Mouse (Mus musculus) neutrophil, adult 83 days (primary cell): ENCODE data around the gene Gdpd4. TPM values are rescaled to one million over a fixed set of nuclear protein-coding genes. Genes with fewer than 3 reads are reported as not detected.

Experiments used
- total RNA-seq, 2 experiments: library from RNA; stranded (reverse); gene quantifications; one replicate each; pipeline ENCODE4 v1.2.4; 2023

Gene Gdpd4
- total RNA-seq = not detected

DNA sequence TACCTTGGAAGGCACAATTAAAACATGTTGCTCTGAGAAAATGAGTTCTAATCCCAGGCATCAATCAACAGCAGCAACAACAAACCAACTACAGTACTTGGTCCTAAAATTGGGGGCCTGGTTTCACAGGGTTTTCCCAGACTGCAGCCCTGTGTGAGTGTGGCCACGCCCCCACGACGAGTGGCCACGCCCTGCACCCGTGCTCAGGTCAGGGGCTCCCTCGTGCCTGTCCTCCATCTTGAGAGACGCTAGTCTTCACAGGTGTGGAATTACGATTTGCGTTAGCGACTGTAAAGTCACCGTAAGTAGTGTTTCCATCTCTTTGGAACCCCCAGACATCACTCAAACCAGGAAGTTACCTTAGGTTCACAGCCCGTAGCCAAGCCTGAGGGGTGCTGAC is at the start of gene Gdpd4:
Gene Gdpd4 (plus strand): TSS at position 214 of the 400 bp plus-strand sequence.

Other genes with a start within 250 kb of the Gdpd4 start
- gene Clns1a, start 223.3 kb upstream of the Gdpd4 start, total RNA-seq = 10 to 100 TPM; 35.9 to 37.3 TPM
- under 1 TPM; 0.81 to 0.93 TPM for gene Aqp11, start 181.7 kb upstream of the Gdpd4 start, total RNA-seq
- gene Pak1, start 131.4 kb upstream of the Gdpd4 start, total RNA-seq = 10 to 100 TPM; 41.4 to 42.7 TPM
- 10 to 100 TPM; 13.8 to 16.0 TPM for gene Myo7a, start 199.6 kb downstream of the Gdpd4 start, total RNA-seq
- under 1 TPM; 0.18 to 0.26 TPM for gene Omp, start 225.5 kb downstream of the Gdpd4 start, total RNA-seq